Mouse (Mus musculus): ENCODE measurements at regions not wholly inside any gene's neighbourhood (a gene's known extent, or its start where the extent isn't known, plus 50 kb on each side); places are given as distances from the start of the nearest gene placed in this dataset.

DNA sequence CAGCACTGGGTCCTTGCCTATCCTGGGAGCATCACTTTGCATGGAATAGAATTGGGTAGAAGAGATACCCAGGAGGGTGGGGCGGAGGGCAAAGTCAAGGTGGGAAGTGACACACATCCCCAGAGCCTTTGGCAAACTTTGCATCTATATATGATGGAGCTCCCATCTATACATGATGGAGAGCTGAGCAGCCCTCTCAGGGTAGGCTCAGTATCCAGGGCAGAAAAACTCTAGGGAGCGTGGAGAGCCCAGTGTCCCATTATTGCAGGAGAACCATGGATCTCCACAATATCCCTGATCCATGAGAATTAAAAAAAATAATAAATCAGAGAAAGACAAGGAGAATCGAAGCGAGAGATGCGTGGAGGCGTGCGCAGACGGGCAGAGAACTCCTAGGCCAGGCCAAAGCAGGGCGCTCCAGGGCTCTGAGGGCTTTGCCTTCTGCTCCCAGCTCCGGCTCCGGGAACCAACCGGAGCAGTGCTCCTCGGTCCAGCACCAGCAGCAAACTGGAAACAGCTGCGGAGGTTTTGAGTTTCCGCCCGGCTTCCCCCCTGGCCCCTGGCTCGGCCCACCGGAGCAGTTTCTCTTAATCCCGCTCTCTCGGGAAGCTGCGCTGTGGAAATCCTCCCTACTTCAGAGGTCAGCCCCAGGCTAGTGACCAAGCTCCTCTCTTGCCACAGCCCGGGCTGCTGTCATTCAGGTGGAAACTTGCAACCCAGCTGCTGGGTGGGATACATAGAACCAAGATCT, 54.7 kb upstream of the Gm12830 start:
- Histone ChIP-seq H3K4me1 (ENCODE audit: control insufficient read depth, insufficient read depth, low read length) (no peaks in the 10 kb centered on the region), H3K9ac (ENCODE audit: low read depth, poor library complexity, severe bottlenecking) (no peak overlapping the region), H3K27ac (ENCODE audit: insufficient read depth, low read length) (no peak overlapping the region), H3K4me3 (ENCODE audit: low read depth, low read length) (no peak overlapping the region), H3K9me3 (replicated peaks; ENCODE audit: control insufficient read depth, insufficient read depth, low read length, poor library complexity, severe bottlenecking) (no peaks in the 10 kb centered on the region), H3K36me3 (ENCODE audit: control insufficient read depth, insufficient read depth, low read length, poor library complexity, severe bottlenecking) (no peaks in the 10 kb centered on the region), H3K27me3 (ENCODE audit: control insufficient read depth, insufficient read depth, low read length, poor library complexity, severe bottlenecking) (no peaks in the 10 kb centered on the region)
- TF ChIP-seq POLR2A (IDR thresholded peaks at IDR 0.05; ENCODE audit: insufficient read depth, low read length): no peak
- no peak for TF ChIP-seq CTCF (IDR thresholded peaks at IDR 0.05; ENCODE audit: low read depth, low read length)
- no peak for TF ChIP-seq EP300 (IDR thresholded peaks at IDR 0.05; ENCODE audit: insufficient read depth, low read depth, low read length)
